Mouse (Mus musculus) ES-E14 (cell line): ENCODE data around the gene Osbpl6. TPM values are rescaled to one million over a fixed set of nuclear protein-coding genes. Genes with fewer than 3 reads are reported as not detected.

Experiments used
- DNase-seq: peaks from one replicate; pipeline ENCODE4 v3.0.0-alpha.2; 2013; ENCODE audit warnings: low read depth, low spot score
- H3K27ac ChIP-seq: 2 replicates; pipeline ENCODE4 v1.5.1; 2012; ENCODE audit warnings: low read depth, mild to moderate bottlenecking, low read length, moderate library complexity, mixed read lengths; ENCODE audit not compliant: poor library complexity, insufficient read depth, severe bottlenecking
- H3K36me3 ChIP-seq: 2 replicates; pipeline ENCODE4 v1.6.1; 2012; ENCODE audit warnings: mild to moderate bottlenecking, low read length, moderate library complexity, mixed read lengths; ENCODE audit not compliant: control insufficient read depth, poor library complexity, insufficient read depth, severe bottlenecking
- H3K4me1 ChIP-seq, 2 experiments: fragments of 150-350 bp in 1 of 2; sonication (generic) in 1 of 2; 2 replicates each; pipeline ENCODE4 v1.6.1; 2012; ENCODE audit warnings: low read length in 2 of 2, mild to moderate bottlenecking in 1 of 2, mixed read lengths in 1 of 2; ENCODE audit not compliant: control insufficient read depth in 2 of 2, insufficient read depth in 2 of 2, poor library complexity in 1 of 2
- H3K4me3 ChIP-seq, 2 experiments: fragments of 150-350 bp in 1 of 2; sonication (generic) in 1 of 2; 2 replicates each; pipeline ENCODE4 v1.5.1; 2012; ENCODE audit warnings: low read length in 2 of 2, low read depth in 1 of 2, mild to moderate bottlenecking in 1 of 2, mixed read lengths in 1 of 2; ENCODE audit not compliant: insufficient read depth in 1 of 2, poor library complexity in 1 of 2, severe bottlenecking in 1 of 2
- H3K9ac ChIP-seq: 2 replicates; pipeline ENCODE4 v1.6.1; 2012; ENCODE audit warnings: low read depth, mild to moderate bottlenecking, low read length, mixed read lengths; ENCODE audit not compliant: poor library complexity, insufficient read depth, severe bottlenecking
- H3K9me3 ChIP-seq: fragments of 150-350 bp; sonication (generic); 2 replicates; pipeline ENCODE4 v1.6.1; 2012; ENCODE audit warnings: low read depth, mild to moderate bottlenecking, low read length; ENCODE audit not compliant: control insufficient read depth, insufficient read depth
- CHD2 ChIP-seq: IDR thresholded peaks from 2 replicates; pipeline ENCODE4 v1.6.1; 2014; ENCODE audit warnings: mild to moderate bottlenecking, low read depth, low read length, inconsistent platforms
- HCFC1 ChIP-seq: IDR thresholded peaks from 2 replicates; pipeline ENCODE4 v1.6.1; 2012; ENCODE audit warnings: low read length, inconsistent platforms, borderline replicate concordance; ENCODE audit not compliant: insufficient read depth
- MAFK ChIP-seq: IDR thresholded peaks from 2 replicates; pipeline ENCODE4 v1.6.1; 2014; ENCODE audit warnings: mild to moderate bottlenecking, low read depth, low read length, inconsistent platforms; ENCODE audit not compliant: insufficient read depth
- ZC3H11A ChIP-seq: IDR thresholded peaks from 2 replicates; pipeline ENCODE4 v1.6.1; 2012; ENCODE audit warnings: low read depth, mild to moderate bottlenecking, inconsistent platforms, low read length, borderline replicate concordance
- ZNF384 ChIP-seq: IDR thresholded peaks from 2 replicates; pipeline ENCODE4 v1.6.1; 2012; ENCODE audit warnings: low read depth, low read length, inconsistent platforms
- in situ Hi-C, 2 experiments: fragments of 600-800 bp; cut with MboI; formaldehyde crosslinking; loops; one replicate each; pipeline ENCODE4 v1.15.1; 2025; ENCODE audit warnings: low sequenced_read_pairs in 2 of 2, inconsistent platforms in 1 of 2; ENCODE audit not compliant: unreplicated experiment in 2 of 2
- total RNA-seq: library from RNA; depleted of rRNA; stranded (reverse); fragments of 300-350 nt; gene quantifications from 2 replicates; pipeline ENCODE4 v1.2.3, GENCODE M21; 2012

Gene Osbpl6
- total RNA-seq, 1 experiment, result 0.45 TPM

- Histone ChIP-seq H3K9me3 (no peaks in the 10 kb centered on the region), H3K36me3 (no peaks in the 10 kb centered on the region), H3K4me1 (no peaks in the 10 kb centered on the region), H3K27ac (no peak overlapping the region), H3K9ac (no peak overlapping the region), H3K4me3 (no peak overlapping the region)
- DNase-seq, result no peak
- TF ChIP-seq ZNF384 (no peak), MAFK (no peak)
- in situ Hi-C loops, result no loop called here
Measured at GRCm38 (mm10) chr2:76602256-76602655, 195.9 kb downstream of the Osbpl6 start.

- in situ Hi-C loops, result no loop called here
- TF ChIP-seq ZNF384 (no peak), CHD2 (no peak), ZC3H11A (no peak), MAFK (no peak), HCFC1 (no peak)
- Histone ChIP-seq H3K36me3 (no peaks in the 10 kb centered on the region), H3K4me3 (no peak overlapping the region), H3K9ac (no peak overlapping the region), H3K9me3 (no peaks in the 10 kb centered on the region), H3K4me1 (no peaks in the 10 kb centered on the region), H3K27ac (no peak overlapping the region)
- DNase-seq, result no peak
Measured at GRCm38 (mm10) chr2:76606704-76607103, 200.4 kb downstream of the Osbpl6 start.

- DNase-seq, result no peak
- Histone ChIP-seq H3K4me3 (no peak overlapping the region), H3K9me3 (no peaks in the 10 kb centered on the region), H3K9ac (no peak overlapping the region), H3K27ac (no peak overlapping the region), H3K36me3 (no peaks in the 10 kb centered on the region), H3K4me1 (no peaks in the 10 kb centered on the region)
- TF ChIP-seq ZNF384 (no peak), ZC3H11A (no peak), HCFC1 (no peak), CHD2 (no peak), MAFK (no peak)
- in situ Hi-C loops, result no loop called here
Measured at GRCm38 (mm10) chr2:76610326-76611104, 204.2 kb downstream of the Osbpl6 start.

GRCm38 (mm10) chr2:76611996-76612395 lies 205.7 kb downstream of the Osbpl6 start:
- in situ Hi-C loops, result no loop called here
- TF ChIP-seq ZNF384, result no peak
- no peak for TF ChIP-seq MAFK
- no peak for TF ChIP-seq HCFC1
- TF ChIP-seq CHD2, result no peak
- TF ChIP-seq ZC3H11A, result no peak
- Histone ChIP-seq H3K4me1 (no peaks in the 10 kb centered on the region), H3K27ac (no peak overlapping the region), H3K9ac (no peak overlapping the region), H3K4me3 (no peak overlapping the region), H3K9me3 (no peaks in the 10 kb centered on the region), H3K36me3 (no peaks in the 10 kb centered on the region)
- no peak for DNase-seq
